Mouse (Mus musculus) stomach, postnatal 0 days (tissue): ENCODE results near the gene Esd.

Experiments used
- CTCF ChIP-seq: IDR thresholded peaks from 2 replicates; pipeline ENCODE4 v1.5.1; 2016; ENCODE audit warnings: antibody characterized with exemption, low read depth, mild to moderate bottlenecking, moderate library complexity
- EP300 ChIP-seq: optimal IDR thresholded peaks from 2 replicates; pipeline ENCODE3; 2016; ENCODE audit warnings: antibody characterized with exemption

- TF ChIP-seq CTCF (no peak), EP300 (no peak)
Measured at GRCm38 (mm10) chr14:74696766-74697165, 35.3 kb upstream of the Esd start.
